Mouse (Mus musculus) lung, postnatal 0 days (tissue): Measurements from ENCODE around the gene Olfr558. TPM values are rescaled to one million over a fixed set of nuclear protein-coding genes. Genes with fewer than 3 reads are reported as not detected.

Experiments
- ATAC-seq: fragments of 200-750 bp; cut with Nextera tagmentation; 2 replicates; pipeline ENCODE4 v1.8.0; 2017; ENCODE audit warnings: moderate library complexity
- DNase-seq: peaks from one replicate; pipeline ENCODE4 v3.0.0-alpha.2; 2016; ENCODE audit warnings: low spot score
- H3K27ac ChIP-seq: fragments of 300-500 bp; sonication (generic); 2 replicates; pipeline ENCODE4 v1.5.1; 2014; ENCODE audit warnings: antibody characterized with exemption, mild to moderate bottlenecking, low read length, mixed read lengths
- H3K27me3 ChIP-seq: fragments of 300-500 bp; sonication (generic); replicated peaks from 2 replicates; pipeline ENCODE4 v1.6.1; 2014; ENCODE audit warnings: low read length, mixed read lengths; ENCODE audit not compliant: insufficient read depth
- H3K36me3 ChIP-seq: fragments of 300-500 bp; sonication (generic); 2 replicates; pipeline ENCODE4 v1.6.1; 2014; ENCODE audit warnings: low read length, mixed read lengths; ENCODE audit not compliant: insufficient read depth
- H3K4me1 ChIP-seq: fragments of 300-500 bp; sonication (generic); 2 replicates; pipeline ENCODE4 v1.6.1; 2014; ENCODE audit warnings: antibody characterized with exemption, low read depth, low read length, mixed read lengths; ENCODE audit not compliant: insufficient read depth
- H3K4me2 ChIP-seq: fragments of 300-500 bp; sonication (generic); replicated peaks from 2 replicates; pipeline ENCODE4 v1.6.1; 2014; ENCODE audit warnings: low read depth, mild to moderate bottlenecking, low read length, moderate library complexity, mixed read lengths
- H3K4me3 ChIP-seq: fragments of 300-500 bp; sonication (generic); 2 replicates; pipeline ENCODE4 v1.5.1; 2014; ENCODE audit warnings: low read depth, low read length
- H3K9ac ChIP-seq: fragments of 300-500 bp; sonication (generic); replicated peaks from 2 replicates; pipeline ENCODE4 v1.6.1; 2014; ENCODE audit warnings: low read depth, mild to moderate bottlenecking
- H3K9me3 ChIP-seq: fragments of 300-500 bp; sonication (generic); 2 replicates; pipeline ENCODE4 v1.6.1; 2016; ENCODE audit warnings: low read length, mixed read lengths
- CTCF ChIP-seq: IDR thresholded peaks from 2 replicates; pipeline ENCODE4 v1.5.1; 2016; ENCODE audit warnings: antibody characterized with exemption, mild to moderate bottlenecking
- EP300 ChIP-seq: IDR thresholded peaks from 2 replicates; pipeline ENCODE4 v1.6.1; 2016; ENCODE audit warnings: antibody characterized with exemption, mild to moderate bottlenecking, control low read depth
- WGBS: fragments of 180-500 bp; shearing (Covaris S2); extraction: QIAGEN DNeasy Blood & Tissue Kit; methylation state at CpG from one replicate; pipeline ENCODE4 v1.1.7; 2014; 5-methylcytosine and 5-hydroxymethylcytosine counted together
- polyA plus RNA-seq: library from polyadenylated mRNA; unstranded; fragments of >200 nt; fragmentation: Nextera tagmentation; extraction: Ambion mirVana; gene quantifications from 2 replicates; pipeline ENCODE4 v1.2.1, GENCODE M21; 2015

Gene Olfr558
- polyA plus RNA-seq, 1 experiment from 2014 or later: 0.16 TPM

- no peak for TF ChIP-seq CTCF
- TF ChIP-seq EP300: no peak
- Histone ChIP-seq H3K9me3 (no peaks in the 10 kb centered on the region), H3K4me3 (no peak overlapping the region), H3K9ac (no peak overlapping the region), H3K27ac (no peak overlapping the region), H3K4me1 (no peaks in the 10 kb centered on the region), H3K4me2 (no peak overlapping the region), H3K36me3 (no peaks in the 10 kb centered on the region), H3K27me3 (no peaks in the 10 kb centered on the region)
- WGBS: 43% methylated on average over 2 of the region's 2 CpGs
- ATAC-seq (no peak), DNase-seq (no peak)
These were observed 35.7 kb downstream of the Olfr558 start for GRCm38 (mm10) chr7:102737705-102738104.

GRCm38 (mm10) chr7:102752086-102752485, 50.1 kb downstream of the Olfr558 start:
- no peaks in the 10 kb centered on the region for H3K9me3 ChIP-seq
- no peak for DNase-seq
- WGBS: 3% methylated on average over 1 of the region's 1 CpGs
- no peaks in the 10 kb centered on the region for H3K36me3 ChIP-seq
- TF ChIP-seq EP300: no peak
- peak; percentile 19 for TF ChIP-seq CTCF
- no peak for ATAC-seq
- H3K4me3 ChIP-seq: no peak overlapping the region
- H3K4me1 ChIP-seq: no peaks in the 10 kb centered on the region
- no peak overlapping the region for H3K27ac ChIP-seq
- no peak overlapping the region for H3K9ac ChIP-seq
- no peaks in the 10 kb centered on the region for H3K27me3 ChIP-seq
- no peak overlapping the region for H3K4me2 ChIP-seq

GRCm38 (mm10) chr7:102759266-102759665, 57.3 kb downstream of the Olfr558 start, which contains the start of the genes Olfr560 and Olfr78:
TSS of gene Olfr560 (minus strand) at chr7:102759366.
TSS of gene Olfr78 (minus strand) at chr7:102759471.
- no peaks in the 10 kb centered on the region for H3K27me3 ChIP-seq
- no peaks in the 10 kb centered on the region for H3K9me3 ChIP-seq
- no peak within 1 kb of the TSS for H3K27ac ChIP-seq
- no peak for DNase-seq
- 61% methylated on average over 4 of the region's 4 CpGs for WGBS
- TF ChIP-seq EP300 (no peak), CTCF (no peak)
- H3K4me2 ChIP-seq: no peak within 1 kb of the TSS
- no peak for ATAC-seq
- H3K36me3 ChIP-seq: no peaks in the 10 kb centered on the region
- H3K4me3 ChIP-seq: no peak within 1 kb of the TSS
- no peaks in the 10 kb centered on the region for H3K4me1 ChIP-seq
- H3K9ac ChIP-seq: no peak within 1 kb of the TSS

Other genes starting within 250 kb of the Olfr558 start
- gene Olfr543, start 220.5 kb upstream of the Olfr558 start, polyA plus RNA-seq: not detected in 2 replicates
- not detected in 2 replicates for gene Olfr544, start 213.9 kb upstream of the Olfr558 start, polyA plus RNA-seq
- gene Olfr545, start 202.6 kb upstream of the Olfr558 start, polyA plus RNA-seq: not detected in 2 replicates
- not detected in 2 replicates for gene Olfr547, start 167.5 kb upstream of the Olfr558 start, polyA plus RNA-seq
- gene Olfr548-ps1, start 161.3 kb upstream of the Olfr558 start, polyA plus RNA-seq: not detected in 2 replicates
- gene Olfr549, start 152.3 kb upstream of the Olfr558 start, polyA plus RNA-seq: not detected in 2 replicates
- gene Trim21, start 136.7 kb upstream of the Olfr558 start, polyA plus RNA-seq: 0.76 and 0.80 TPM in 2 replicates
- gene Olfr550, start 130.8 kb upstream of the Olfr558 start, polyA plus RNA-seq: 0.21 TPM in 2 replicates
- gene Olfr551, start 110.3 kb upstream of the Olfr558 start, polyA plus RNA-seq: not detected in 2 replicates
- not detected in 2 replicates for gene Olfr552, start 104.4 kb upstream of the Olfr558 start, polyA plus RNA-seq
- not detected in 2 replicates for gene Olfr553, start 84.0 kb upstream of the Olfr558 start, polyA plus RNA-seq
- gene Olfr554, start 63.8 kb upstream of the Olfr558 start, polyA plus RNA-seq: not detected in 2 replicates
- not detected in 2 replicates for gene Olfr555, start 43.4 kb upstream of the Olfr558 start, polyA plus RNA-seq
- gene Olfr556, start 37.3 kb upstream of the Olfr558 start, polyA plus RNA-seq: not detected in 2 replicates
- gene Trim68, start 14.9 kb upstream of the Olfr558 start, polyA plus RNA-seq: 11.6 and 13.2 TPM in 2 replicates
- not detected in 2 replicates for gene Olfr557, start 6.3 kb upstream of the Olfr558 start, polyA plus RNA-seq
- gene Olfr33, start 16.9 kb downstream of the Olfr558 start, polyA plus RNA-seq: not detected in 2 replicates
- not detected in 2 replicates for gene Olfr559, start 25.3 kb downstream of the Olfr558 start, polyA plus RNA-seq
- gene Olfr560, start 57.2 kb downstream of the Olfr558 start, polyA plus RNA-seq: not detected in 2 replicates
- 0.04 and 0.12 TPM in 2 replicates for gene Olfr78, start 57.3 kb downstream of the Olfr558 start, polyA plus RNA-seq
- gene Olfr561, start 69.0 kb downstream of the Olfr558 start, polyA plus RNA-seq: not detected in 2 replicates
- not detected in 2 replicates for gene Olfr564, start 101.3 kb downstream of the Olfr558 start, polyA plus RNA-seq
- not detected in 2 replicates for gene Olfr566, start 156.6 kb downstream of the Olfr558 start, polyA plus RNA-seq
- gene Olfr568, start 174.9 kb downstream of the Olfr558 start, polyA plus RNA-seq: not detected in 2 replicates
- not detected in 2 replicates for gene Olfr569, start 188.7 kb downstream of the Olfr558 start, polyA plus RNA-seq
- not detected in 2 replicates for gene Olfr570, start 192.4 kb downstream of the Olfr558 start, polyA plus RNA-seq
- not detected in 2 replicates for gene Olfr571, start 215.3 kb downstream of the Olfr558 start, polyA plus RNA-seq
- not detected in 2 replicates for gene Olfr572, start 222.2 kb downstream of the Olfr558 start, polyA plus RNA-seq
- not detected in 2 replicates for gene Olfr573-ps1, start 240.4 kb downstream of the Olfr558 start, polyA plus RNA-seq
- gene Olfr574, start 246.3 kb downstream of the Olfr558 start, polyA plus RNA-seq: not detected in 2 replicates